Mouse (Mus musculus) hindbrain, embryonic 11.5 days (tissue): ENCODE measurements around the gene Depdc7. TPM values are rescaled to one million over a fixed set of nuclear protein-coding genes. Genes with fewer than 3 reads are reported as not detected.

Experiments used
- ATAC-seq: fragments of 200-750 bp; cut with Nextera tagmentation; 2 replicates; pipeline ENCODE4 v1.8.0; 2017; ENCODE audit warnings: mild to moderate bottlenecking, moderate TSS enrichment, moderate library complexity; ENCODE audit not compliant: low FRiP score
- DNase-seq: peaks from one replicate; pipeline ENCODE4 v3.0.0-alpha.2; 2015; ENCODE audit warnings: low spot score
- H3K27ac ChIP-seq: fragments of 300-500 bp; sonication (generic); 2 replicates; pipeline ENCODE4 v1.5.1; 2014; ENCODE audit warnings: mild to moderate bottlenecking, low read depth, low read length
- H3K27me3 ChIP-seq: fragments of 300-500 bp; sonication (generic); 2 replicates; pipeline ENCODE4 v1.6.1; 2014; ENCODE audit warnings: mild to moderate bottlenecking, low read length, moderate library complexity, mixed read lengths; ENCODE audit not compliant: control insufficient read depth, insufficient read depth
- H3K36me3 ChIP-seq: fragments of 300-500 bp; sonication (generic); 2 replicates; pipeline ENCODE4 v1.6.1; 2014; ENCODE audit warnings: mild to moderate bottlenecking, low read length, moderate library complexity, mixed read lengths; ENCODE audit not compliant: control insufficient read depth, insufficient read depth
- H3K4me1 ChIP-seq: fragments of 300-500 bp; sonication (generic); replicated peaks from 2 replicates; pipeline ENCODE4 v1.6.1; 2014; ENCODE audit warnings: low read length, mixed read lengths; ENCODE audit not compliant: control insufficient read depth, insufficient read depth
- H3K4me2 ChIP-seq: fragments of 300-500 bp; sonication (generic); replicated peaks from 2 replicates; pipeline ENCODE4 v1.6.1; 2014; ENCODE audit warnings: mild to moderate bottlenecking, low read depth, low read length
- H3K4me3 ChIP-seq: fragments of 300-500 bp; sonication (generic); 2 replicates; pipeline ENCODE4 v1.5.1; 2014; ENCODE audit warnings: low read depth, low read length
- H3K9ac ChIP-seq: fragments of 300-500 bp; sonication (generic); 2 replicates; pipeline ENCODE4 v1.6.1; 2014; ENCODE audit warnings: low read depth, low read length
- H3K9me3 ChIP-seq: fragments of 300-500 bp; sonication (generic); 2 replicates; pipeline ENCODE4 v1.6.1; 2016; ENCODE audit warnings: low read length; ENCODE audit not compliant: control insufficient read depth
- WGBS: fragments of 180-500 bp; shearing (Covaris S2); extraction: QIAGEN DNeasy Blood & Tissue Kit; methylation state at CpG from one replicate; pipeline ENCODE4 v1.1.7; 2014; 5-methylcytosine and 5-hydroxymethylcytosine counted together
- polyA plus RNA-seq: library from polyadenylated mRNA; unstranded; fragments of >200 nt; fragmentation: Nextera tagmentation; extraction: Ambion mirVana; gene quantifications from 2 replicates; pipeline ENCODE4 v1.2.1, GENCODE M21; 2014

The Depdc7 gene
- polyA plus RNA-seq, 1 experiment from 2014 or later = 2.4 TPM

- no peak for DNase-seq
- Histone ChIP-seq H3K27me3 (peaks cover 10% of the 10 kb centered on the region), H3K9me3 (no peaks in the 10 kb centered on the region), H3K4me3 (peak overlapping the region; percentile 53), H3K27ac (no peak overlapping the region), H3K4me1 (no peaks in the 10 kb centered on the region), H3K4me2 (peak overlapping the region; percentile 93), H3K9ac (no peak overlapping the region), H3K36me3 (no peaks in the 10 kb centered on the region)
- 0 out of 2 replicates have a peak, but pooled peaks have one; percentile 3 for ATAC-seq
- WGBS = 17% methylated on average over 7 of the region's 7 CpGs
These were observed 482 bp upstream of the Depdc7 start for GRCm38 (mm10) chr2:104743160-104743559.

GRCm38 (mm10) chr2:104741896-104742740 is 560 bp downstream of the Depdc7 start:
- H3K27me3 ChIP-seq = peaks cover 10% of the 10 kb centered on the region
- ATAC-seq (peak; percentile 54), DNase-seq (peak; percentile 19)
- no peak overlapping the region for H3K27ac ChIP-seq
- no peaks in the 10 kb centered on the region for H3K9me3 ChIP-seq
- no peaks in the 10 kb centered on the region for H3K4me1 ChIP-seq
- H3K36me3 ChIP-seq = no peaks in the 10 kb centered on the region
- peak overlapping the region; percentile 93 for H3K4me2 ChIP-seq
- H3K4me3 ChIP-seq = peak overlapping the region; percentile 53
- 7% methylated on average over 38 of the region's 46 CpGs for WGBS
- H3K9ac ChIP-seq = peak overlapping the region; percentile 42

GRCm38 (mm10) chr2:104741015-104741758 is 1.5 kb downstream of the Depdc7 start:
- ATAC-seq (no peak), DNase-seq (peak; percentile 6)
- Histone ChIP-seq H3K27ac (no peak overlapping the region), H3K9ac (no peak overlapping the region), H3K27me3 (peaks cover 10% of the 10 kb centered on the region), H3K4me2 (no peak overlapping the region), H3K4me1 (no peaks in the 10 kb centered on the region), H3K9me3 (no peaks in the 10 kb centered on the region), H3K4me3 (no peak overlapping the region), H3K36me3 (no peaks in the 10 kb centered on the region)
- 46% methylated on average over 7 of the region's 7 CpGs for WGBS

- no peak for DNase-seq
- H3K27ac ChIP-seq = no peak overlapping the region
- no peak for ATAC-seq
- no peaks in the 10 kb centered on the region for H3K4me1 ChIP-seq
- peaks cover 10% of the 10 kb centered on the region for H3K27me3 ChIP-seq
- WGBS = 69% methylated on average over 7 of the region's 7 CpGs
- H3K36me3 ChIP-seq = no peaks in the 10 kb centered on the region
- no peak overlapping the region for H3K9ac ChIP-seq
- no peak overlapping the region for H3K4me3 ChIP-seq
- no peaks in the 10 kb centered on the region for H3K9me3 ChIP-seq
- no peak overlapping the region for H3K4me2 ChIP-seq
These were observed 2.3 kb downstream of the Depdc7 start for GRCm38 (mm10) chr2:104740248-104740949.

GRCm38 (mm10) chr2:104739691-104740090 is 3.0 kb downstream of the Depdc7 start:
- no peak overlapping the region for H3K9ac ChIP-seq
- no peaks in the 10 kb centered on the region for H3K9me3 ChIP-seq
- H3K4me1 ChIP-seq = no peaks in the 10 kb centered on the region
- peaks cover 10% of the 10 kb centered on the region for H3K27me3 ChIP-seq
- H3K4me3 ChIP-seq = no peak overlapping the region
- no peaks in the 10 kb centered on the region for H3K36me3 ChIP-seq
- ATAC-seq (no peak), DNase-seq (no peak)
- no peak overlapping the region for H3K27ac ChIP-seq
- WGBS = 99% methylated on average over 2 of the region's 2 CpGs
- H3K4me2 ChIP-seq = no peak overlapping the region

- 81% methylated on average over 7 of the region's 7 CpGs for WGBS
- ATAC-seq (no peak), DNase-seq (no peak)
- Histone ChIP-seq H3K27ac (no peak overlapping the region), H3K9ac (no peak overlapping the region), H3K4me1 (no peaks in the 10 kb centered on the region), H3K9me3 (no peaks in the 10 kb centered on the region), H3K27me3 (0 out of 2 replicates have a peak, but pooled peaks cover 2% of the 10 kb centered on the region), H3K36me3 (no peaks in the 10 kb centered on the region), H3K4me3 (no peak overlapping the region), H3K4me2 (no peak overlapping the region)
These were observed 6.4 kb downstream of the Depdc7 start for GRCm38 (mm10) chr2:104736241-104736640.

- H3K9me3 ChIP-seq = no peaks in the 10 kb centered on the region
- H3K27ac ChIP-seq = no peak overlapping the region
- WGBS = 68% methylated on average over 7 of the region's 7 CpGs
- ATAC-seq = no peak
- H3K4me2 ChIP-seq = no peak overlapping the region
- no peaks in the 10 kb centered on the region for H3K4me1 ChIP-seq
- no peak overlapping the region for H3K4me3 ChIP-seq
- H3K27me3 ChIP-seq = no peaks in the 10 kb centered on the region
- no peak for DNase-seq
- H3K36me3 ChIP-seq = no peaks in the 10 kb centered on the region
- no peak overlapping the region for H3K9ac ChIP-seq
These were observed 10.0 kb downstream of the Depdc7 start for GRCm38 (mm10) chr2:104732562-104733256.

- WGBS = 89% methylated on average over 9 of the region's 9 CpGs
- no peak for ATAC-seq
These were observed 10.6 kb downstream of the Depdc7 start for GRCm38 (mm10) chr2:104732033-104732444.

More at GRCm38 (mm10) chr2:104732033-104732444, 10.6 kb downstream of the Depdc7 start:
- H3K4me2 ChIP-seq = no peak overlapping the region
- no peak overlapping the region for H3K9ac ChIP-seq
- no peak for DNase-seq
- no peaks in the 10 kb centered on the region for H3K27me3 ChIP-seq
- no peaks in the 10 kb centered on the region for H3K9me3 ChIP-seq
- no peaks in the 10 kb centered on the region for H3K36me3 ChIP-seq
- H3K4me1 ChIP-seq = no peaks in the 10 kb centered on the region
- no peak overlapping the region for H3K27ac ChIP-seq
- H3K4me3 ChIP-seq = no peak overlapping the region
